Mouse (Mus musculus): ENCODE results near the gene Enkur. TPM values are rescaled to one million over a fixed set of nuclear protein-coding genes. Genes with fewer than 3 reads are reported as not detected.

Enkur gene
- polyA plus RNA-seq, 1 experiment from 2014 or later, result not detected

- Histone ChIP-seq H3K79me2 (ENCODE audit: inconsistent target) (no peaks in the 10 kb centered on the region), H3K27ac (no peak overlapping the region), H3K36me3 (ENCODE audit: inconsistent target) (no peaks in the 10 kb centered on the region), H3K4me3 (ENCODE audit: inconsistent target) (no peak overlapping the region)
- 90% methylated on average over 4 of the region's 4 CpGs for WGBS (ENCODE audit: missing documents)
These were observed 58.0 kb downstream of the Enkur start for GRCm38 (mm10) chr2:21147169-21147568.

GRCm38 (mm10) chr2:21146486-21146885 lies 58.7 kb downstream of the Enkur start:
- no peaks in the 10 kb centered on the region for H3K79me2 ChIP-seq (ENCODE audit: inconsistent target)
- H3K27ac ChIP-seq, result no peak overlapping the region
- H3K4me3 ChIP-seq (ENCODE audit: inconsistent target), result no peak overlapping the region
- H3K36me3 ChIP-seq (ENCODE audit: inconsistent target), result no peaks in the 10 kb centered on the region
- WGBS (ENCODE audit: missing documents), result 81% methylated on average over 6 of the region's 6 CpGs

- Histone ChIP-seq H3K79me2 (ENCODE audit: inconsistent target) (no peaks in the 10 kb centered on the region), H3K27ac (no peak overlapping the region), H3K36me3 (ENCODE audit: inconsistent target) (no peaks in the 10 kb centered on the region), H3K4me3 (ENCODE audit: inconsistent target) (no peak overlapping the region)
- WGBS (ENCODE audit: missing documents), result 41% methylated on average over 2 of the region's 2 CpGs
These were observed 62.5 kb downstream of the Enkur start for GRCm38 (mm10) chr2:21142616-21143015.

GRCm38 (mm10) chr2:21142204-21142580 lies 63.0 kb downstream of the Enkur start:
- 6% methylated on average over 15 of the region's 15 CpGs for WGBS (ENCODE audit: missing documents)
- H3K36me3 ChIP-seq (ENCODE audit: inconsistent target), result no peaks in the 10 kb centered on the region
- no peaks in the 10 kb centered on the region for H3K79me2 ChIP-seq (ENCODE audit: inconsistent target)
- no peak overlapping the region for H3K4me3 ChIP-seq (ENCODE audit: inconsistent target)
- no peak overlapping the region for H3K27ac ChIP-seq

- no peak overlapping the region for H3K27ac ChIP-seq
- no peaks in the 10 kb centered on the region for H3K36me3 ChIP-seq (ENCODE audit: inconsistent target)
- WGBS (ENCODE audit: missing documents), result 2% methylated on average over 45 of the region's 46 CpGs
- no peaks in the 10 kb centered on the region for H3K79me2 ChIP-seq (ENCODE audit: inconsistent target)
- peak overlapping the region; percentile 8; the same call in 1 of the 2 replicates for H3K4me3 ChIP-seq (ENCODE audit: inconsistent target)
These were observed 63.5 kb downstream of the Enkur start for GRCm38 (mm10) chr2:21141520-21142203.

GRCm38 (mm10) chr2:21141189-21141519 lies 64.0 kb downstream of the Enkur start:
- no peaks in the 10 kb centered on the region for H3K36me3 ChIP-seq (ENCODE audit: inconsistent target)
- no peaks in the 10 kb centered on the region for H3K79me2 ChIP-seq (ENCODE audit: inconsistent target)
- H3K4me3 ChIP-seq (ENCODE audit: inconsistent target), result peak overlapping the region; percentile 8; the same call in 1 of the 2 replicates
- no peak overlapping the region for H3K27ac ChIP-seq
- WGBS (ENCODE audit: missing documents), result 14% methylated on average over 7 of the region's 7 CpGs

Other genes starting within 250 kb of the Enkur start
- 18.4 to 26.0 TPM (median 22.5 TPM) in 3 replicates for gene Arhgap21, start 236.5 kb downstream of the Enkur start, polyA plus RNA-seq (2018)
- 2.5 to 4.6 TPM (median 2.8 TPM) in 3 replicates for gene Thnsl1, start 359 bp upstream of the Enkur start, polyA plus RNA-seq (2018)
- not detected in 3 replicates for gene Gpr158, start 162.2 kb upstream of the Enkur start, polyA plus RNA-seq (2018)